8 mouse cellular contexts compared by ENCODE assay signal in the genomic region with DNA sequence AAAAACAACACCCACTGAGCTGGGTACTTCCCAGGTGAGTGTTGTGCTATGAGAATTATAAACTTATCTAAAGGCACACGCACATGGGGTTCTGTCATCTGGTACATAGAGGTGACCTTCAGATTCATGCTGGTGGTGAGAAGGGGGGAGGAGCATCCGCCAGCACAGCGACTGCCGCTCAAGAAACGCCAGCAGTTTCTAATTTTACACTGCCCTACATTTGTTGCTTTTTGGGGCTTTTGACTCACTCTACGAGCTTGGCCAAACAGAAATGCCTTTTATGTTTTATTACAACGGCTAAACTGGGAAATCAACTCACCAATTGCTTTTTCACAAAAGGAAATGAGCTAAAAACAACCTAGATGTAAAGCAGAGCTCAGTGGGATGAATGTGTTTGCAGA. TPM values are rescaled to one million over a fixed set of nuclear protein-coding genes. Genes with fewer than 3 reads are reported as not detected.
DNase-seq lines count a peak whose midpoint lies in the region; ATAC-seq and TF ChIP-seq lines count a peak whose summit lies in the region.

No protein-coding gene starts in this region.

- peak; percentile 77 for ATAC-seq in frontal cortex, adult (ENCODE audit: low TSS enrichment)
- peak; percentile 55; the same call in 1 of the 2 replicates for ATAC-seq in forebrain, postnatal 0 days

- peak overlapping the region; percentile 30 for H3K27ac ChIP-seq in forebrain, postnatal 0 days (ENCODE audit: low read depth, low read length)

- WGBS in forebrain, postnatal 0 days, result 11% methylated on average over 7 of the region's 7 CpGs

- no peaks in the 10 kb centered on the region for H3K27me3 ChIP-seq in forebrain, postnatal 0 days (ENCODE audit: insufficient read depth, low read length)

- H3K4me1 ChIP-seq in forebrain, postnatal 0 days (ENCODE audit: insufficient read depth), result 0 out of 2 replicates have a peak, but pooled peaks cover 8% of the 10 kb centered on the region

- H3K9me3 ChIP-seq in forebrain, postnatal 0 days (ENCODE audit: low read length), result no peaks in the 10 kb centered on the region

- no peak overlapping the region for H3K4me3 ChIP-seq in forebrain, postnatal 0 days (ENCODE audit: low read depth, low read length)

- 0 out of 2 replicates have a peak overlapping the region, but pooled peaks have one; percentile 0 for H3K9ac ChIP-seq in forebrain, postnatal 0 days

- no peak for TF ChIP-seq CTCF in forebrain, postnatal 0 days (IDR thresholded peaks at IDR 0.05; ENCODE audit: low read depth)

- H3K4me2 ChIP-seq in forebrain, postnatal 0 days (ENCODE audit: low read depth), result peak overlapping the region; percentile 11

- no peak for DNase-seq in frontal cortex, postnatal 10 days (ENCODE audit: low spot score in 2 of 2)
- DNase-seq in ovary, adult 18-20 months (ENCODE audit: low spot score), result peak; percentile 9
- DNase-seq in ovary, postnatal 10 days (ENCODE audit: low spot score), result no peak
- peak; percentile 41 for DNase-seq in forebrain, postnatal 0 days
- peak; percentile 11 for DNase-seq in kidney, postnatal 10 days
- peak; percentile 38 to 65 for DNase-seq in right cerebral cortex, postnatal 10 days (ENCODE audit: low spot score in 2 of 2)
- DNase-seq in c-Kit-positive CD71-positive TER-119-positive erythroid progenitor cells, embryonic 14.5 days (ENCODE audit: low spot score), result no peak

- no peaks in the 10 kb centered on the region for H3K36me3 ChIP-seq in forebrain, postnatal 0 days (ENCODE audit: insufficient read depth)

RNA-seq across cellular contexts. Expression of gene Rnft1, which starts 11.7 kb away (rescaled TPM):
- 10.2 and 10.7 TPM in 2 replicates for total RNA-seq in forebrain, postnatal 0 days (2014; rRNA removed)
- 11.4 and 15.0 TPM in 2 replicates for polyA plus RNA-seq in forebrain, postnatal 0 days (2015; fragmentation: Nextera tagmentation; extraction: Ambion mirVana)

Comparison
In these comparisons a context has a peak if more than half of its experiments do, and no peak if none do; other contexts are left out.
1. DNase-seq: peak in ovary, adult 18-20 months (single experiment), forebrain, postnatal 0 days (single experiment), kidney, postnatal 10 days (single experiment) and right cerebral cortex, postnatal 10 days (2 of 2); none in frontal cortex, postnatal 10 days (0 of 2), ovary, postnatal 10 days (single experiment) and c-Kit-positive CD71-positive TER-119-positive erythroid progenitor cells, embryonic 14.5 days (single experiment).